Mouse (Mus musculus): ENCODE results near the gene Lcat.

Lcat gene

DNA sequence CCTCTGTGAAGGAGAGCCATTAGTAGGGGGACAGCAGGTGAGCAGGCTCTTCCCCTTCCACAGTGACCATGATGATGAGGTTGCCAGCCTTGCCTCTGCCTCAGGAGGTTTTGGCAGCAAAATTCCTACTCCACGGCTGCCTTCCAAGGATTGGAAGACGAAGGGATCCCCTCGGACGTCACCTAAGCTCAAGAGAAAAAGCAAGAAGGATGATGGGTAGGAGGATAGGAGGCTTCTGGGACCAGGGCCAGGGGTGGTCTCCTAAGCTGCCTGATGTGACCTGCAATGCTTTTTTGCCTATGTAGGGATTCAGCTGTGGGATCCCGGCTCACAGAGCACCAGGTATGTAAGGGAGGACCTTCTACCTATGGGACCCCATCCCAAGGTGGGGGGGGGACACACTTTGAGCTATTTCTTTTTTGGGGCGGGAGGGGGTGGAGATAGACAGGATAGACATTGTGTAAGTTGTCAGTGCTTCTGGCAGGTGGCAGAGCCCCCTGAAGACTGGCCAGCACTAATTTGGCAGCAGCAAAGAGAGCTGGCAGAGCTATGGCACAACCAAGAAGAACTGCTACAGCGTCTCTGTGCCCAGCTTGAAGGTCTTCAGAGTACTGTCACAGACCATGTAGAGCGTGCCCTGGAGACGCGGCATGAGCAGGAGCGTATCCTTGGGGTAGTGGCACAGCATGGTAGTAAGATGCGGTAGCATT lies 53.3 kb downstream of the Lcat start:
- WGBS, result 69% methylated on average over 12 of the region's 12 CpGs

Data from cerebral cortex, adult 2 months (tissue).